Mouse (Mus musculus) brain, embryonic 14.5 days (tissue): ENCODE results near the gene Nptx2.

Source experiments
- CTCF ChIP-seq: fragments of 200-500 bp; IDR thresholded peaks from 2 replicates; pipeline ENCODE4 v1.5.1; 2012; ENCODE audit warnings: inconsistent platforms, mild to moderate bottlenecking, moderate library complexity, borderline replicate concordance; ENCODE audit not compliant: insufficient read depth, insufficient read length; ENCODE audit errors: extremely low read depth
- POLR2A ChIP-seq: fragments of 200-500 bp; IDR thresholded peaks from 2 replicates; pipeline ENCODE4 v1.6.1; 2012; ENCODE audit warnings: mild to moderate bottlenecking, inconsistent platforms, borderline replicate concordance; ENCODE audit not compliant: poor library complexity, insufficient read depth, insufficient read length, severe bottlenecking; ENCODE audit errors: extremely low read depth

DNA sequence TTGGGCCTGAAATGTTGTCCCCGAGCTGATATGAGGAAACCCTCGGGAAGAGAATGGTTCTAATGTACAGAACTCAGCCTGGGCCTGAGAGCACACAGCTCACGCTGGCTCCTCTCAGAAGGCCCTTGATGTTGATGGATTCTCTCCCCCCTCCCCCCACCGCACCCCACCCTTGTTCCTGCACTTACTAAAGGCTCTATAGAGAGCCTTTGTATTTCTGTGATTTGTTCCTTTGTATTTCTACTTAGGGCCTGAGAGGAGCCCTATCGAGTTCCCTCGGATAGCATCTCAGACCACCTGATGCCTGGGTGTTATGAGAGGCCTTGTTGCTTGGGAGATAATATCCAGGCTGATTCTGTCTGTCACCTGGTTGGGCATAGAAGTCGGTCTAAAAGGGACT, 36.3 kb upstream of the Nptx2 start:
- TF ChIP-seq CTCF (no peak), POLR2A (no peak)
